Mouse (Mus musculus) 3T3-L1 (cell line): ENCODE data around the gene Gm17482.
"Not testable (repeated sequence)": the region's sequence is repeated elsewhere in the genome, so short reads cannot be mapped to it uniquely, and the experiment has no call there.

ENCODE experiments used
- DNase-seq: peaks from one replicate; pipeline ENCODE4 v3.0.0-alpha.2; 2015; ENCODE audit warnings: low read depth, low spot score

Gm17482 gene

DNA sequence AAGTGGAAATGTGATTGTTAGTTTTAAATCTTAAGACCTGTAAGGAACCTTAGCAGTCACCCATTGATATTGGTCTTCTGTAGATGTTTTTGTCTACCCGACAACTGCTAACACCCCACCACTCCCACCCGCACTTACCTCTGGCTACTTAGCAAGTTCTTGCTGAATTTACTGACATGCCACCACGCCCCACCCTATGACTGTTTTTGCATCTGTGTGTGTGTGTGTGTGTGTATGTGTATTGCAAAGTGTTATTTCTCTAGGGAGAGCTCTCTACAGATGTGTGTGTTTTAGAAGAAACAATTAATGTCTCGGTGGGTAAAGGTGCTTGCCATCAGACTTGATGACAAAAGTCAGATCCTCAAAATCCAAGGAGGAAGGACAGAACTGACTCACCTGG is at the start of gene Gm17482:
TSS of gene Gm17482 (plus strand) at position 301 of the 400 bp plus-strand sequence.
- no peak for DNase-seq

DNA sequence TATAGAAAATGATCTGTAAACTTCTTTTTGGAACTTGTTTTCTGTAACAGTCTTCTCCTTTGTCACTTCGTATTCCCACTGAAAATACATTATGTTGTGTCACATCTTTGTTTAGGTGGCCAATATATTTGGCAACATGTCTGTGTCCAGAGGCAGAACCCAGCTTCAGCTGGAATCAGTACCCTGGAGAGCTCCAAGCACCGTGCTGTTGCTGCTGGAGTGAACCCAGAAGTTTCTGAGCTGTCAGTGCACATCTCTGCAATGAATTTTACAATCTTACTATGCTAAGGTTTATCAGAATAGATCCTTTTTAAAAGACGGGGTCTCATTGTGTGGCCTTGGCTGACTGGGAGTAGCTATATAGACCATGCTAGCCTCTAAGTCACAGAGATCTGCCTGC is 48.3 kb upstream of the Gm17482 start:
- DNase-seq: peak; percentile 82

DNA sequence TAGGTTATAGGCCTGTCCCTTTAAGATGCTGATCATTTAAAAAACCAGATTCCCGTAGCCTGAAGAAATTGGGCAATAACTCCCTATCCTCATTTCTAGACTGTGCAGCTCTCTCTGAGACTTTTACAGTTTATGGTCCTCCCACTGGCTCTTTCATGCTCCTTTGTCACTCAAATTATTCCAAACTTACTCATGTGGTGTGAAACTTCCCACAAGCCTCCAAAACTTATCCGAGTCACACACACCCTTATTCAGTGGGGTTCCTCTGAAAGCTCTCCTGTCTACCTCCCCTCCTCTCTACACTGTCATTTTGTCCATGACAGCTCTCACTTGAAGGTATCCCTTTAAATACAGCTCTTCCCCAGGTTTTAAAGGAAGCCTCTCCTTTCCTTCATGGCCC is 46.0 kb upstream of the Gm17482 start:
- no peak for DNase-seq

DNA sequence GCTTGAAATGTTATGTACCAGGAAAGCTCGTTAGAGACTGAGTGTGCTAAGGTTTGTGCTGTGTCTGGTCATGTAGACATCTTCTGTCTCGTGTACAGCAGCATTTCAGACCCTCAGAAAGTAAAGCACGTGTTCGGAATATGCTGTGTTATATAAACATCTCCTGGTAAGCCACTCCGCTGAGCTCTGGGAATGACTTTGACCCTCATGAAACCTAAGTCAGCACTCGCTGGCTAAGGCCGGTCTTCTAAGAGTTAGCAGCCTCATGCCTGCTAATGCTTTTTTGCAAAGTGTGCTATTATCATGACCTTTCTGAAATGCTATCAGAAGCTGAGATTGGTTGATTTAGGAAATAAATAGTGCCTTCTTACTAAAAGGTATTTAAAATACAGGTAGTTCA is 36.0 kb upstream of the Gm17482 start:
- DNase-seq: no peak

DNA sequence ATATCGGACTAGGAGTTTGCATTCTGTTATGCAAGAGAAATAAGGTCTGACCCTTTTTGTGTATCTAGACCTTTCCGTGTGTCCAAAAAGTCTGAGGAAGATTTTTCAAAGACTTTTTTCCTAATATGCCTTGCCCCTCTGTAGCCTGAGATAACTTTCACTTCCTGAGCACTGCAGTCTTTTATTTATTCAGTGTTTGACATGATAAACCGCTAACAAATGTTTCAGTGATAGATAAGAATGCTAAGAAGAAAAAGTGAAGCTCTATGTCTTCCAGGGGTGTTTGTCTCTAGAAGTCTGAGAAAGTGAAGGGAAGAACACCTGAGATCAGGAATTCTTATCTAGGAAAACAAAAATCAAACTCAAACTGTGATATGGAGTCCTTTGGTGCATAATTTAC is 26.4 kb upstream of the Gm17482 start:
- DNase-seq: no peak

DNA sequence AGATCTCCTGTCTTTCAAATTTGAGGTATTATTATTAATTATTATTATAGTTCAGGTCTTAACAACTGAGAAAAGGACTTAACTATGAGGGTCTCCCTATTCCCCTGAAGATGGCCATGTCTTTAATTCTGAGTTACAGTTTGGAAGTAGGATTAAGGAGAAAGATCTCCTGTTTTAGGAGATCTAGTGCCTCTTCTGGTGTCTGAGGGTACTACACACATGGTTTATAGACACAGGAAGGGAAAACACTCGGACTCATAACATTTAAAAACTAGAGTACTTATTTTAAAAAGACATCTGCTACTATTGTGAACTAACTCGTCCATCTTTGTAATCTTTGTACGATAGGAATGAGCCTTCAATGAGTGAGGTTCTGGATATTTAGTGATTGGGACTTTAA is 24.1 kb upstream of the Gm17482 start:
- DNase-seq: peak; percentile 51

DNA sequence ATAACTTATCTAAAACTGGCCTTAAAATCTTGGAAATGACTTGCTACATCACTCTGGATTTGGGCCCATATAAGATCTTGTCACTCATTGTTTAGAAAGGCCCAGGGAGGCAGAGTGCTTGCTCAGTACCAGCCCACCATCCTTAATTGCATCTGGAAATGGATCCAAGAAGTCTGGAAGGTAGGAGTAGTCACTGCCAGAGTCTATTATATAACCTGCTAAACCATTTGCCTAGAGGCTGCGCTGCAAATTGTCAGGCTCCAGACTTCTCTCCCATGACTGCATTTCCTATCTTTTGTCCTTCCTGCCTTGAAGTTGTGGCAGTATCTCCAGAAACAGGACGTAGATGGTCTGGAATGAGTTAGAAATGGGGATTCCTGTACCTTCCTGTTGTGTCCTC is 17.0 kb upstream of the Gm17482 start:
- DNase-seq: no peak

DNA sequence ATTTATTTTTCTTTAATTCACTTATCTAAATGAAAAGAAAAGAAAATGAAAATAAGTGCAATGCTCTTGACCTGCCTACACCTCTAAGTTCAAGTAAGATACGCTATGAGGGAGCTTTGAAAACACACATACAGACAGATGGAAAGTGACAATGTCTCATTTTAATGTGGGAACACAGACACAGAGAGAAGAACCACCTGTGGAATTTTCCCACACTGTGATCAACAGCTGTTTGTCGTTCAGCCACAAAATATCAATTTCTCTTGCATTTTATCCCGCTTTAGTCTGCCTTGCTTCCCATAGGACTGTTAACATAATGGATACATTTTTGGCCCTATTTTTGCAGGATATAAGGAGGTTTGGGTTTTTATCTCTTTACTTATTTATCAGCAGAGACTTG is 16.3 kb upstream of the Gm17482 start:
- no peak for DNase-seq

DNA sequence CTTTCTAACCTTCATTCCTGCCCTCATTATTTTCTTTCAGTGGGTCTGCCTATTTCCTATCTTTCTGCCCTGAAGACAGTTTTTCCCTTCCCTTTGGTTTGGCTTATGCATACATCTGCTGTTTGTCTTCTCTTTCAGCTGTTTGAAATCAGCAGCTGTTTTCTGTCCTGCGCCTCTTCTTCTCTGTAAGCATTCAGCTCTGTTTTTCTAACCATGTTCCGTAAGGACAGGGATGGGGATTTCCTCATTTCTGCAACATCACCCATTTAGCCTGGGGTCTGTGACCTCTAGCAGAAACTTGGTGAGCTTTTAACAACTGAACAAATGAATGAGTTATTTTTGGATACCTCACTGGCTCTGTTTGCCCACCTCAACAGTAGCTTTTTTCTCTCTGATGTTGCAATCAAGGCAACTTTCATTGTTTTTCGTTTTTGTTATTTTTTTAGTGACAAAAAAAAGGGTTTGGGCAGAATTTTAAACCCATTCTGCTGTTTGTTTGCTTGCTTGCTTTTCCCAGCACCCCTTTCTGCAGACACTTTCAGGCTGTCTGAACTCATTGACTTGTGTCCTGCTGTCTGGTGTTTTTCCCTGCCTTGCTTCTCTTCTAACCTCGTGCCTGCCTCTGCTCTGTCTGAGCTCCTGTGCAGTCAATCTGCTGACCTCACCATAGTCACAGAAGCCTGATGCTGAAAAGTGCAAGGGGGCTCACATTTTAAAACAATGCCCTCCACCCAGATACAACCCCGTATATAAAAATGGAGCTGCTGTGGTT is 14.8 kb upstream of the Gm17482 start:
- no peak for DNase-seq

DNA sequence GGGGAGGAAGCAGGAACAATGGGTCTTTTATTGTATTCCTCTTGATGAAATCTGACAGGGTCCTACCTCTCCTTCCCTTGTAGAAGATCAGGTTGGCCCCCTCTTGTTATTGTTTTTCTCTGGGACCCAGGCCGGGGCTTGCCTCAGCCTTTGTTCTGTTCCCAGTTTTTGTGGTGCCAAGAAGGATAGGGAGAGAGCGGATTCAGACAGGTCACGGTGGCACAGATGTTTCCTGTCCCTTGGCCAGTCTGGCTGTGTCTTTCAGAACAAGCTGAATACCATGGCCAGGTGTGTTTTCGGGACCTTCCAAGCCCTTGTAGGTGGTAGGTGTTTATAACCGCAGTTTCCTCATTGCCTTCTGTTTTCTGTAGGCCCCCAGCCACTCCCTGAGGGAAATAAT is 14.0 kb upstream of the Gm17482 start:
- no peak for DNase-seq

DNA sequence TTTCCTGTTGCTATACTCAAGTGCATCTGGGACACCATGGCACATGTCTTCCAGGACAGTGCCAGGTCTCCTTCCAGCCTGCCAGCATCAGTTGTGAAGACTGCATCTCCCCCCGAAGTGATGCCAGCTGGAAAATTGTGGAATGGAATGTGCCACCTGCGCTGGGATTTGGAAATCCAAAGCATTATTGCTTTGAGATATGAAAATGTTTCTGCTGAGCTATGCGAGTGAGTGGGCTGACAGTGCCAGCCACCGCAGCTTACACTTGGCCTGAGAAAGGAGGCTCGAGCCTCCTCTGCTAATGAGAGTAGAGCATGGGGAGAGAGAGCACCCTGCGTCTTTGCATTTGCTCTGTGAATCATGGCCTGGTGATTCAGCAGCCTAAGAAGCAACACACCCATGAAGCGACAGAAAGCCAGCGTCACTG is 5.9 kb upstream of the Gm17482 start:
- DNase-seq: no peak

DNA sequence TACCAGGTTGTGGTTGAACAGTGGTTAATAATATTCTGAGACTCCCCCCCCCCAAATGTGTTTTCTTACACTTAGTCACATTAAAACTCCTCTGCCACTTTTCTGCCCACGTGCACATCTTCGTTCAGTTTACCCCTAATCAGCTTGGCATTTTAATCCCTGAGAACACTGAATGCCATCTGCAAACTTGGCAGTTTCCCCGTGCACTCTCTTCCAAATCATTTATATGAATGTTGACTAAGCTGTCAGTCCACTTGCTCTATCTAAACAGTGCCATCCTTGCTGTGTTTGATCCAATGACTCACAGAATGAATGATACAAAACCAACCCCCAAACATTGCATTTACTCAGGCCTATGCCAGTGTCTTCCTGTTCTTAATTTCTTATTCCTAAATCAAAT is 1.6 kb upstream of the Gm17482 start:
- peak; percentile 47 for DNase-seq

DNA sequence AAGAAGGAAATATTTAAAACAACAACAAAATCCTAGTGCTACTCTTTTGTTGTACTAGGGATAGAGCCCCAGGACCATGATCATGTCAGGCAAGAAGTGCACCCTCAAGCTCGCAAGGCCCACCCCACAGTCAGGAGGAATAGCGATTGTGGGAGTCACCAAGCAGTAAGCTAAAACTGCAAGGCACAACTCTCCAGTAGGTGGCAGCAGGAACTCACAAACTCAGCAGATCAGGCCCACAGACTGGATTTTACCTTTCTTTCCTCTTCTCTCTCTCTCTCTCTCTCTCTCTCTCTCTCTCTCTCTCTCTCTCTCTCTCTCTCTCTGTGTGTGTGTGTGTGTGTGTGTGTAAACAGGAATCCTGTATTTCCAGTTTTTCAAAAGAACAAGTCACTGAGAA is 386 bp downstream of the Gm17482 start:
- DNase-seq: peak; percentile 96

DNA sequence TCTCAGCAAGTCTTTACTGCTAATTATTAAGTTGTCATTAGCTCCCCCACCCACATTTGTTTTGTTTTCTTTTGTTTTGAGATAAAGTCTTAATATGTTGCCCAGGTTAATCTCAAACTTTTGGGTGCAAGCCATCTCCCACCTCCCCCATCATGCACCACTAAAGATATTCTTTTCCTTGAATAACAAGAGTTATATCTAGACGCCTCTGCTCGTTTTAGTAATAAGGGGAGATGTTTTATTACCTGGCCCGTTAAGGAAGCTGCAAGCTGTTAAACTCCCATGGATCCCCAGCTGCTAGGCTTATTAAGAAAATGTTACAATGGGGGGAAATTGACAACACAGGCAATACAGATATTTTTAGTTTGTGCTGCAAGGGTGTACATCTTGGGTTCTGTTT is 3.4 kb downstream of the Gm17482 start:
- DNase-seq: no peak

DNA sequence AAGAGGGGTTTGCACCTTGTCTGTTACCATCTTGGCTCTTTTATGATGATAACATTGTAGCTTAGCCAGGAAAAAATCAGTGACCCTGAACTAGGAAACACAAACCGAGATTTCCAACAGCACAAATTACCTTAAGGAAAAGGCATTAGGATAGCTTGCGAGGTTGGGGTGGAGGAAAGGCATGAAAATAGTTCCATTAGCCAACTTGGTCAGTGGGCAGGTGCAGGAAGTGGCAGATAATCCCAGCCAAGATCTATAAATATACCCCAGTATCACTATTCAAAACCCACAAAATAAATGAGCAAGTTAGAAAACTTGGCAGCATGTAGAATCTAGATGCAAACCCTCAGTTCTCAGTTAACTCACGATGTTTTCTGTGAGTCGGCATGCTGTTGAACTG is 4.7 kb downstream of the Gm17482 start:
- peak; percentile 24 for DNase-seq

DNA sequence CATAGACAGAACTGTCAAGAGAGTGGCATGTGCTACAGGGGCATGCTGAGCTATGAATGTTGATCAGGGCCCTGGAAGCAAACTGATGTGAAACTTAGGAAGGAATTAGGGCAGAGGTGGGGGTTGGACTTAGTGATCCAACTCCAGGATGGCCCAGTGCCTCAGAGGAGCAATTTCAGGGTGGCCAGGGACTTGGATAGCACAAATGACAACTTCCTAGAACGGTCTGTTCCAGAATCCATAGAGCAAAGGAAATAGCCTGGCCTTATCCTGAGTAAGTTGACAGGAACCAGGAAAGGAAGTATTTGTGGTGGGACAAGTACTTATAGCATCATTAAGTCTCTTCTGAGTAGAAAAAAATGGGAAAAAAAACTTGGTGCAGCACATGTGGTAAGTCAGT is 5.4 kb downstream of the Gm17482 start:
- DNase-seq: no peak

DNA sequence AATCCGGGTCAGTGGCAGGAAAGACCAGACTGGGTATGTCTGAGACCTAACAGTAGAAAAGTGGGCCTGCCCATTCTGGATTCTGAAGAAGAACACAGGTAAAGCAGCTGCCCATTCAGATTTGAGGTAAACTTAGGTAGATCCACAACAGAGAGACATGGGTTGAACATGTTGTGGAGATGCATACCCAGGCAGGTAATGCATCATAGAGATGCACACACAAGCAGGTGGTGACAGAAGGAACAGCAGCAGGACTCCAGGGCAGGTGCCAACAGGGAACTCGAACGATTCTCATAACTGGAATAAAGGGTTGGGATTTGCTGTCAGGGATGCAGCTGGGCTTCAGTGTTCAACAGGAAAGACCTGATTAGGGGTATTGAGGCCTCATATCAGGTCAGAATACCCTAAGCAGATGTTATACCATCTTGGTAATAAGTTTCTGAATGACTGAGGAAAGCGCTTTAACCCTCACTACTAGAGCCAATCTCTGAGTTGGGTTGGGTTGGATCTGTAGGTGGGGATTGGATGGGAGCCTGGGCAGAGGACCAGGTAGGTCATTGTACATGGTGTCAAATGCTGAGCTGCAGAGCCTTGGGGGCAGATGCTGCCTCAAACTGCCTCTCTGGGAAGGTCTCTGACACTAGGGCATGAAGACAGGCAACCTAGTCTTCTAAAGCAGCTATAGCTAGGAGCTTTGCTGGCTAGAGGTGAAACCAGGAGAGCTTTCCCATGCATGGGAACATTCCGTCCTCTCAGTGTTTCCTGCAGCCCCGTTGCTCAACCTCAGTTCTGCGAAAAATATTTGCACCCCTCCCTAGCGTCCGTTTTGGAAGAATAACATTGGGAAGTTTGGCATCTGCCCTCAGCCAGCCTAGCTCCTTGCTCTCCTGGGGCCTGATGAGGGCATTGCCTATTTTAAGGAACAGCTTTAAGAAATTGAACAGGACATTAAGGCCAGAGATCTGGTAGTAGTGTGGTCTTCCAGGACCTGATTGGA is 11.2 kb downstream of the Gm17482 start:
- DNase-seq: no peak

DNA sequence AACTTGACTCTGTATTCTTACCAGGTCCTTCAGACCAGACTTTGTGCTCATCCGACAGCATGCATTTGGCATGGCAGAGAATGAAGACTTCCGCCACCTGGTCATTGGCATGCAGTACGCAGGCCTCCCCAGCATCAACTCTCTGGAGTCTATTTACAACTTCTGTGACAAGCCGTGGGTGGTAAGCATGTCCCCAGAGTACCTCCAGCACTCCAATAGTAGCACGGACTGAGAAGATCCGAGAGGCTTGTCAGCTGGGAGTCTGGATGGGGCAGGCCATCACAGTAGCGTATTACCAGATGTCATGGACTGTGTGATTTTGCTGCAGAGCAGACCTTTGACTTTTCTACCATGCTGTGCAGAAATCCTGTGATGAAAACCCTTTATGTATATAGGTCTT is 12.2 kb downstream of the Gm17482 start:
- DNase-seq: no peak

DNA sequence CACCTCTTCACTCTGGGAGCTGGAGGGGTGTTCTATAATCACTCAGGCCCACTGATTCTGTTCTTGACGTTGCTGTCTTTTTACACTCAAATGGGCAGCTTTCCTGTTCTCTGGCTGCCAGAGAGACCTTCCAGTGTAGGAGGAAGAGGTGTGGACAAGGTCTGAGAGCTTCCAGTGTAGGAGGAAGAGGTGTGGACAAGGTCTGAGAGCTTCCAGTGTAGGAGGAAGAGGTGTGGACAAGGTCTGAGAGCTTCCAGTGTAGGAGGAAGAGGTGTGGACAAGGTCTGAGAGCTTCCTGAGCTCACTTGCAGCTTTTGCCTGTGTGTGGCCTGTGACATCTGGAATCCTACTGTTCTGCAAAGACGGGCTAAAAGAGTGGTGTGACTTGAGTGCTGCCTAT is 13.3 kb downstream of the Gm17482 start:
- not testable (repeated sequence) for DNase-seq

DNA sequence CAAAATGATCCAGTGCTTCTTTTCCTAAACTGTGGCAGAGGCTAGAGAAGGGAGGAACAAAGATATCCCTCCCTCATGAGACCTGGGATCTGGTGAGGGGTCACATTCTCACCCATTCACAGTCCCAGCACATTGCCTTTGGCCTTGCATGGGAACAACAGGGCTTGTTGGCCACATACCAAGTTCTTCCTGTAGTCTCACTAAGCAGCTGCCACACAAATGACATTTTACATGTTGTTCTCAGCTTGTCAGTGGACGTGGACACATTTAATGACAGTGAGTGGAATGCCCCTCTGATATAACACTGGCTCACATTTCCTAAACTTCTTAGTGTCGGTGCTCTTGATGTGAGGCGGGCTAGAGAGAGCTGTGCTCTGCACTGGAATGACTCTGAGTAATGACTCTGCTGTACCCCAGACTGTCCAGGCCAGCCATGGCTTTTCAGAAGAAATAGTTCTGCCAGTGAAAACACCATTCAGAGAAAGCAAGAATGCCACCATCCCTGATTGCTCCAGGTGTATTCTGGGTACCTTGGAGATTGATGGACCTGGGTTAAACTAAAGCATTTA is 14.1 kb downstream of the Gm17482 start:
- DNase-seq: no peak

DNA sequence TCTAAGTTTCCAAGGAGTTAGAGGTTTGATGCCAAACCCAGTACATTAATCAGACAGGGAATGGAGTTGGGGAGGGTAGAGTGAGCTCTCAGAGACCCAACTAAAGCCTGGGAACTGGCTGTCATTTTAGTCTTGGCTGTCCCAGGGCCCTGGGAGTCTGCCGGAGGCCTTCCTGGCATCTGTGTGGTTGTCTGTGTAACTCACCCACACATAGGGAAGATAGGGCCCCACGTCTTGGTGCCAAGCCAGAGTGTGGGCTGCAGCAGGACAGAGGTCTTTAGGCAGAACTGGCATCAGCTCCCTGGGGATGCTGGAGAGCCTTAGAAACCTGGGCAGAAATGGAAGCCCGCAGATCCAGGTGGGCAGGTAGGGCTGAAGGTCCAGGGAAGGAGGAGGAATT is 14.8 kb downstream of the Gm17482 start:
- no peak for DNase-seq

DNA sequence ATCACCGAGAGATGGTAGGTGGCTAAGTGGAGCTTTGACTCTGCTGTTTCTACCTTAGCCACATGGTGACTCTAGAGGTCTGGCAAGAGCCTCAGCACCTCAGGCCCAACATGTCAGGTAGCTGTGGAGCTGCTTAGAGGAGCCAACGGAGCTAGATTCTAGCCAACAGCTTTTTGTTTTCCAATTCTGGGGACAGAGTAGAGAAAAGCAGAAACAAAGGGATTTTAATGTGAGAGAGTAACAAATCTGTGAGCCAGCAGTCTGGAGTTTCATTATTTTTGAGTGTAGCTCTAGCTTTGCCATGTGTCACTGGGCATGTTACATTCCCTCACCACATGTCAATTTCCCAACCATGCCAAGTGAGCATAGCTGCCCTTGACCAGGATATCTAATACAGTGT is 17.1 kb downstream of the Gm17482 start:
- peak; percentile 9 for DNase-seq
